Mouse (Mus musculus) embryo, embryonic 9.5 days (tissue): ENCODE data around the gene Chrm4.

ENCODE experiments used
- DNase-seq: peaks from one replicate; pipeline ENCODE4 v3.0.0-alpha.2; 2017; ENCODE audit errors: extremely low spot score

Chrm4 gene

GRCm38 (mm10) chr2:91926949-91927348 lies at the start of gene Chrm4:
Gene Chrm4 (plus strand): TSS chr2:91927249.
- no peak for DNase-seq

GRCm38 (mm10) chr2:91878387-91879180 lies 48.5 kb upstream of the Chrm4 start:
- DNase-seq, result no peak

DNA sequence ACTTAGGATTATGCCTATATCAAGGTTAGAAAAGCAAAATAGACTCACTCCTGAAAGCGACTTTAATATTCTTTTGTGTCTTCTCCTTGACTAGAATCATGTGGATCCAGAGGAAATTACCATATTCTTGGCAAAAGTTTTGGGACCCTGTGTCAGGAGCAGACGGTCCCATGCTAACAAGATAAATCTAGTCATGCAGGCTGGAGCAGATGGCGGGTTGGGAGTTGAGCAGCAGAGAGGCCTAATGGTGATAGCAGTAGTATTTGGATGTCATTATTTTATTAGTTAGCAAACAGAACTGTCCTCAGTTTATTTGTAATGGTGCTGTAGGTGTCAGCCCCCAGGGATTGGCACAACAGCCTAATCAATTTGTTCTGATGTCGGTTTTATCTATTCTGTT lies 43.1 kb upstream of the Chrm4 start:
- DNase-seq, result no peak

- DNase-seq, result no peak
These were observed 42.4 kb upstream of the Chrm4 start for GRCm38 (mm10) chr2:91884616-91885015.

DNA sequence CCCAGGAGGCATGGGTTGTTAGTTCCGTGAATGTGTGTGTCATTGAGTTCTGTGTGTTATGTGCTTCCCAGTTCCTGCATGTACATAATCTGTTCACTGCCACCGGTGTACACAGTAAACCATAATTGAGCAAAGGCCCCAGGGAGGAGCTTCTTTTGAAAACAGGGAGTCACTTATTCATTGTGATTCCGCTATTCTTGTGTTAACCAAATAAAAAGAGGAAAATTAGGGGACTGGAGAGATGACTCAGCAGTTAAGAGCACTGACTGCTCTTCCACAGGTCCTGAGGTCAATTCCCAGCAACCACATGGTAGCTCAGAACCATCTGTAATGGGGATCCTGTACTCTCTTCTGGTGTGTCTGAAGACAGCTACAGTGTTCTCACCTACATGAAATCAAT lies 32.3 kb upstream of the Chrm4 start:
- DNase-seq, result no peak

GRCm38 (mm10) chr2:91895401-91895800 lies 31.6 kb upstream of the Chrm4 start:
- DNase-seq, result no peak

GRCm38 (mm10) chr2:91897968-91898367 lies 29.1 kb upstream of the Chrm4 start:
- no peak for DNase-seq

GRCm38 (mm10) chr2:91899141-91899540 lies 27.9 kb upstream of the Chrm4 start:
- DNase-seq, result no peak

DNA sequence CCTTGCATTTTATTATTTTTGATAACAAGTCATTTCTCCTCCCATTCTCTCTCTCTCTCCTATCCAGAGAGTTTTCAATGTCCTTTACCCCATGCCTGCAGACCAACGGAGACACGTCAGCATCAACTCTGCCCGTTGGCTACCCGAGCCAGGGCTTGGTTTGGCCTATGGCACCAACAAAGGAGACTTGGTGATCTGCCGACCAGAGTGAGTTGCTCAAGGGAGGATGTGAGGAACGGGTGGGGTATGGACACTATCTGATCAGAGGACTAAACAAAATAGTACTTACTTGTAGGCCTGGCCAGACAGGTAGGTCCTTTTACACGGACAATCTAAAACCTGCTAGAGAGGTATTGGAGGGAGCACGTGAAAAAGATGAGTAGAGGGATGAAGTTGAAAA lies 26.6 kb upstream of the Chrm4 start:
- DNase-seq, result no peak

DNA sequence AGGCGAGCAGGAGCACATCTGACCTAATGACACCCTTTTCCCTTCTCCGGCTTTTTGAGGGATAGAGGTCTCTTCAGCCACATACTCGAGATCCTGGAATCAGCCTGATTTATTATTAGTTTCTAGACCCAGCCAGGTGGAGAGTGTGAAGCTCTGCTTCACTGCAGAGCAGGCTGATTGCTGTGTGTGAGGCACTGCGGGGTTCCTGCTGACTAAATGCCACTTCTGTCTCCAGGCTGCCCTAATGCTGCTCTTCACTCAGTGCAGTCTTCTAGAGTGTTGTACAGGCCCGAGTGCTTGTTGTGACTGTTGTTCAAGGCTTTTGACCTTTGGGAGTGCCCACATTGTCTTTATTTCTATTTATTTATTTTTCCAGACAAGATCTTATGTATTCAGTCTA lies 24.7 kb upstream of the Chrm4 start:
- DNase-seq, result no peak

DNA sequence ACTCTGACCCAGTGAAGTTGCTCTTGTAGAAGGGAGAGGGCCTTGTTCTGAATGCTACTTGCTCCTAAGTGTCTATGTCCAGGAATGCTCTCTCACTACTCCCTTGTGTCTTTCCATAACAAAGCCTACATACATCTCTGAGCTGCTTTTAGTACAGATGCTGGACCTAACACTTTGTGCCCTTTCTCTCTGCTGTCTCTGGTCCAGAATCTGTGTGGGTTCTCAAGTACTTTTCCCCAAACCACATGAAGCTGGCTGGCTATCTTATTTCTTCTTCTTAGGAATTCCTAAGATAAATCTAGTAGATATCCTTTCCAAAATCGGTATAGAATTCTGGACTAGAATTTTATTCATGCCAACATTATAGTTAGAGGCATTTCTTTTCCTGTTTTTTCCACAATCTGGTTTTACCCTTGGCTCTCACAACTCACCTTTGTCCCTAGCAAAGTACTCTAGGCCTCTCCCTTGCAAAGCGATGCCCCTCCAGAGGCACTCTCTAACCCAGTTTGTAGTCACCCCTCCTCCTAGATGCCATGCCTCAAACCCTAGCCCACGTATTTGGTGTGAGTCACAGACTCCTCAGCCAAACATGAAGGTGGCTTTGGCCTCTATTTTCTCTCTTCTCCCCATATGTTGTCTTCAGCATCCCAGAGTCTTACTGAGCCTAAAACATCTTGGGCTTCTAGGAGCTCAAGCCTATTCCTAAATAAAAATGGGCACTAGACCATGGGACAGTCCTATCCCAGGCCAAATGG lies 23.7 kb upstream of the Chrm4 start:
- no peak for DNase-seq

- DNase-seq, result no peak
These were observed 22.3 kb upstream of the Chrm4 start for GRCm38 (mm10) chr2:91904618-91905307.

DNA sequence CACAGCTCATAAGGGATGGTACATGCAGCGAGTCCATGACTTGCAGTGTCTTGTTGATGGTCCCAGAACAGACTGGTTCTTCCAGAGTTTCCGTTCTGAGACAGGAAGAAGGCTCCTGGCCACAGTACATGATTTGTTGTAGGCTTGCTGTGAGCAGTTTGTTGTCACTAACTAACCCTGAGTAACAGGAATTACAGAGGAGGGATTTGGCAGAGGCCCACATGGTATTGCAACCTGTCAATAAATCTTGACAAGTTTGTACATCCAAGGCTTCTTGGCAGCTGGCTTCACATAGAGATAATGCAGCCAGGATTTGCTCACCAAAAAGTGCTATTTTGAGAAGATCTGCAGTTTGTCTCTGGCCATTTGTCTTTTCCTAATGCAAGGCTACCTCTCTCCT lies 20.9 kb upstream of the Chrm4 start:
- DNase-seq, result no peak

- no peak for DNase-seq
These were observed 14.4 kb upstream of the Chrm4 start for GRCm38 (mm10) chr2:91912616-91913015.

- DNase-seq, result no peak
These were observed 13.5 kb upstream of the Chrm4 start for GRCm38 (mm10) chr2:91913328-91914110.

GRCm38 (mm10) chr2:91916346-91916977 lies 10.6 kb upstream of the Chrm4 start:
- DNase-seq, result no peak

- no peak for DNase-seq
These were observed 10.0 kb upstream of the Chrm4 start for GRCm38 (mm10) chr2:91917096-91917495.

- no peak for DNase-seq
These were observed 6.9 kb upstream of the Chrm4 start for GRCm38 (mm10) chr2:91920130-91920529.

DNA sequence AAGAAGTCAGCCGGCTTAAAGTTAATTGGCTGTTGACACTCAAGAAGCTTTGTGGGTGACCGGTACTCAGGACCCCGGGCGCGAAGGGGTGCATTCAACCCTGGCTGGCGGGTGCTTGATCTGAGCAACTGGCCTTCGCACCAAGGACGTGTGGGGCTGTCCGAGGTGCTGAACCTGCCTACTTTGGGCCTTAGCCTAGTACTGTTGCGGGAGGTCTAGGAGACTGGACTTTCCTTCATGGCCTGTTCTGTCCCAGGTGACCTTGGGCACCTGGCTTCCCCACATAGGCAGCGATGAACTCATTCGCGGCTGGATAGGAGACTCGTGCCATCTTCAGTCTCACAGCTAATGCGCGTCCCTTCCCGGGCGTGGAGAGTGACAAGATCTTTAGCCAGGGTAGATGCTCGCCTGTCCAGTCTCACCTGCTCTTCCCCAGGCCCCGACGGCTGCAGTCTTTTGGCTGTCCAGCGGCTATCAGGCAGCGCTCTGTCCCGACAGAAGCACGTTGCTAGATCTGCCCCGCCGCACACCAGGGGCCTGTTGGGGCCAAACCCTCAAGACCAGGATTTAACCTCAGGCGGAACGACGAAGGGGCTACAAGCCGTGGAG lies 5.8 kb upstream of the Chrm4 start:
- DNase-seq, result peak; percentile 59

DNA sequence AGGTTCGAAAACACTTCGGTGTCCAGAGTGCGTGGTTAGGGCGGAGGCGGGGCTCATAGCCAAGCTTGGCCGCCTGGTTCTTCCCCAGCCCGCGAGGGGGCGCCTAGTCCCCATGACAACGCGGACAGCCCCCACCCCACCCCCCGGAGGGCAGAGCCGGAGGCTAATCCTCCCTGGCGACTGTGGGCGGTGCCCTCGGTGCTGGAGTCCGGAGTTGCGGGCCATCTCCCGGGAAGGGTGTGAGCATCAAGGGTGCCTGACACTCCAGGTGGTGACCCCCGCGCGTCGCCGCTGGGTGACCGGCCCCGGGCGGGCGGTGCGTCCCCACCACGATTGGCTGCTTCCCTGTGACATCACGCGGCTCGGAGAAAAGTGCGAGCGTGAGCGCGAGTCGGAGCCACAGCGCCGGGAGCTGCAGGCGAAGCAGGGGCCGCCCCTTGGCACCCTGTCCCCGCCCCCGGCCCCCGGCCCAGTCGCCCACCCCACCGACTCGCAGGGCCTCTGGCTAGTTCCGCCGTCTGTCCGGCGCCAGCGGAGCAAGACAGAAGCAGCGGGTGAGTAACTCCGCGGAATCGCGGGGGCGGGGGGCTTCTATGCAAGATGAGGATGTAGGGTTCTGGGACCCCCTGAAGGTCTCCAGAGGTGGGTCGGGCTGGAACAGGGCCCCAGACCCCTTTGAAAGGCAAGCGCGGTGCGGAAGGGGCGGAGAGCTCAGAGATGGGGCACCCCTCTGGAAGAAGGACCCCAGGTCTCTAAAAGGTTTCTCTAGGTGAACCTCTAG lies 5.1 kb upstream of the Chrm4 start:
- peak; percentile 88 for DNase-seq
